Mouse (Mus musculus): ENCODE measurements around the gene Htr2b.

GRCm38 (mm10) chr1:86156595-86156994 lies 44.8 kb upstream of the Htr2b start:
- TF ChIP-seq CTCF (IDR thresholded peaks at IDR 0.05) (no peak), POLR2A (IDR thresholded peaks at IDR 0.05; ENCODE audit: insufficient read depth, low read depth, low read length) (no peak), EP300 (IDR thresholded peaks at IDR 0.05; ENCODE audit: insufficient read depth, low read depth, low read length) (no peak)
